Mouse (Mus musculus) MEL (cell line): ENCODE data around the gene Svs1. TPM values are rescaled to one million over a fixed set of nuclear protein-coding genes. Genes with fewer than 3 reads are reported as not detected.

ENCODE experiments used
- DNase-seq: peaks from one replicate; pipeline ENCODE4 v3.0.0; 2011; ENCODE audit warnings: low read depth, low spot score
- H3K27ac ChIP-seq: 2 replicates; pipeline ENCODE4 v1.5.1; 2012; ENCODE audit warnings: low read depth, mild to moderate bottlenecking, control low read depth, low read length, moderate library complexity; ENCODE audit not compliant: control insufficient read depth
- H3K27me3 ChIP-seq, 2 experiments: fragments of 150-350 bp in 1 of 2; sonication (generic) in 1 of 2; 2 replicates each; pipeline ENCODE4 v1.6.1; 2012; ENCODE audit warnings: low read length in 2 of 2, mild to moderate bottlenecking in 2 of 2, improper control_type of control experiment in 1 of 2, moderate library complexity in 1 of 2; ENCODE audit not compliant: insufficient read depth in 2 of 2, control insufficient read depth in 1 of 2
- H3K36me3 ChIP-seq, 2 experiments: 2 replicates each; pipeline ENCODE4 v1.6.1; 2012 to 2014; ENCODE audit warnings: low read length in 2 of 2, improper control_type of control experiment in 1 of 2, inconsistent platforms in 1 of 2, mild to moderate bottlenecking in 1 of 2; ENCODE audit not compliant: insufficient read depth in 2 of 2, control insufficient read depth in 1 of 2
- H3K4me1 ChIP-seq, 2 experiments: fragments of 150-350 bp in 1 of 2; sonication (generic) in 1 of 2; 2 replicates each; pipeline ENCODE4 v1.6.1; 2012; ENCODE audit warnings: low read length in 2 of 2, improper control_type of control experiment in 1 of 2, mild to moderate bottlenecking in 1 of 2; ENCODE audit not compliant: insufficient read depth in 2 of 2, control insufficient read depth in 1 of 2
- H3K4me3 ChIP-seq, 2 experiments: fragments of 150-350 bp in 1 of 2; sonication (generic) in 1 of 2; 2 replicates each; pipeline ENCODE4 v1.5.1; 2012; ENCODE audit warnings: low read depth in 2 of 2, low read length in 2 of 2, mild to moderate bottlenecking in 2 of 2, moderate library complexity in 2 of 2, control low read depth in 1 of 2, improper control_type of control experiment in 1 of 2; ENCODE audit not compliant: control insufficient read depth in 1 of 2, insufficient read depth in 1 of 2
- H3K79me2 ChIP-seq: 2 replicates; pipeline ENCODE4 v1.6.1; 2012; ENCODE audit warnings: mild to moderate bottlenecking, low read length, moderate library complexity; ENCODE audit not compliant: control insufficient read depth, poor library complexity, insufficient read depth
- H3K9ac ChIP-seq: 2 replicates; pipeline ENCODE4 v1.6.1; 2012; ENCODE audit warnings: low read depth, mild to moderate bottlenecking, control low read depth, low read length, moderate library complexity; ENCODE audit not compliant: control insufficient read depth, poor library complexity, severe bottlenecking
- H3K9me3 ChIP-seq: fragments of 150-350 bp; sonication (generic); replicated peaks from 2 replicates; pipeline ENCODE4 v1.6.1; 2012; ENCODE audit warnings: mild to moderate bottlenecking, low read length, improper control_type of control experiment, moderate library complexity; ENCODE audit not compliant: insufficient read depth
- BHLHE40 ChIP-seq: IDR thresholded peaks from 2 replicates; pipeline ENCODE4 v1.6.1; 2012; ENCODE audit warnings: low read depth, mild to moderate bottlenecking, inconsistent platforms, low read length, improper control_type of control experiment, borderline replicate concordance
- CHD1 ChIP-seq: IDR thresholded peaks from 2 replicates; pipeline ENCODE4 v1.6.1; 2012; ENCODE audit warnings: low read depth, mild to moderate bottlenecking, inconsistent platforms, low read length, improper control_type of control experiment
- CTCF ChIP-seq, 3 experiments: IDR thresholded peaks in 2 of 3; conservative IDR thresholded peaks in 1 of 3; 2 replicates each; pipeline ENCODE4 v1.5.1; 2011 to 2012; ENCODE audit warnings: low read length in 3 of 3, low read depth in 2 of 3, mild to moderate bottlenecking in 2 of 3, improper control_type of control experiment in 1 of 3, inconsistent platforms in 1 of 3, mixed read lengths in 1 of 3, moderate library complexity in 1 of 3; ENCODE audit not compliant: control insufficient read depth in 1 of 3, insufficient read depth in 1 of 3, poor library complexity in 1 of 3, severe bottlenecking in 1 of 3
- E2F4 ChIP-seq: IDR thresholded peaks from 2 replicates; pipeline ENCODE4 v1.6.1; 2011; ENCODE audit warnings: low read depth, low read length, improper control_type of control experiment, borderline replicate concordance
- ELF1 ChIP-seq: IDR thresholded peaks from 2 replicates; pipeline ENCODE4 v1.6.1; 2014; ENCODE audit warnings: low read depth, mild to moderate bottlenecking, inconsistent platforms, low read length, improper control_type of control experiment, moderate library complexity
- HCFC1 ChIP-seq: IDR thresholded peaks from 2 replicates; pipeline ENCODE4 v1.6.1; 2012; ENCODE audit warnings: low read depth, mild to moderate bottlenecking, inconsistent platforms, low read length, improper control_type of control experiment, moderate library complexity
- JUND ChIP-seq: IDR thresholded peaks from 2 replicates; pipeline ENCODE4 v1.6.1; 2011; ENCODE audit warnings: low read depth, mild to moderate bottlenecking, improper control_type of control experiment, low read length
- KAT2A ChIP-seq: conservative IDR thresholded peaks from 2 replicates; pipeline ENCODE4 v1.6.1; 2012; ENCODE audit warnings: low read depth, low read length, improper control_type of control experiment, inconsistent platforms
- MXI1 ChIP-seq: IDR thresholded peaks from 2 replicates; pipeline ENCODE4 v1.6.1; 2011; ENCODE audit warnings: mild to moderate bottlenecking, low read depth, low read length, improper control_type of control experiment
- MYB ChIP-seq: IDR thresholded peaks from 2 replicates; pipeline ENCODE4 v1.6.1; 2011; ENCODE audit warnings: mild to moderate bottlenecking, low read depth, low read length, improper control_type of control experiment
- MYC ChIP-seq: IDR thresholded peaks from 2 replicates; pipeline ENCODE4 v1.6.1; 2011; ENCODE audit warnings: low read depth, mild to moderate bottlenecking, low read length, improper control_type of control experiment, moderate library complexity
- POLR2AphosphoS5 ChIP-seq: IDR thresholded peaks from 2 replicates; pipeline ENCODE4 v1.6.1; 2012; ENCODE audit warnings: low read depth, borderline replicate concordance, mild to moderate bottlenecking, inconsistent platforms, low read length, moderate library complexity, mixed read lengths
- SMC3 ChIP-seq: IDR thresholded peaks from 2 replicates; pipeline ENCODE4 v1.6.1; 2011; ENCODE audit warnings: low read depth, low read length, improper control_type of control experiment
- UBTF ChIP-seq: IDR thresholded peaks from 2 replicates; pipeline ENCODE4 v1.6.1; 2012; ENCODE audit warnings: low read depth, mild to moderate bottlenecking, inconsistent platforms, low read length, improper control_type of control experiment, moderate library complexity, borderline replicate concordance; ENCODE audit not compliant: insufficient read depth
- ZC3H11A ChIP-seq: IDR thresholded peaks from 2 replicates; pipeline ENCODE4 v1.6.1; 2012; ENCODE audit warnings: low read depth, mild to moderate bottlenecking, inconsistent platforms, low read length, improper control_type of control experiment
- ZKSCAN1 ChIP-seq: IDR thresholded peaks from 2 replicates; pipeline ENCODE4 v1.6.1; 2012; ENCODE audit warnings: low read depth, mild to moderate bottlenecking, inconsistent platforms, low read length, improper control_type of control experiment, moderate library complexity
- ZMIZ1 ChIP-seq: IDR thresholded peaks from 2 replicates; pipeline ENCODE4 v1.6.1; 2012; ENCODE audit warnings: low read depth, mild to moderate bottlenecking, inconsistent platforms, low read length, improper control_type of control experiment, moderate library complexity
- polyA plus RNA-seq, 2 experiments: library from polyadenylated mRNA; stranded (reverse) in 1 of 2; unstranded in 1 of 2; fragments of >175 nt in 1 of 2; fragments of >200 nt in 1 of 2; gene quantifications; 2 replicates each; pipeline versions ENCODE4 v1.2.1 to v1.2.4; 2012; ENCODE audit warnings: low replicate concordance in 2 of 2, low read depth in 1 of 2; ENCODE audit not compliant: insufficient read length in 2 of 2, insufficient read depth in 1 of 2, missing spikeins in 1 of 2
- total RNA-seq: library from RNA; depleted of rRNA; stranded (reverse); fragments of 300-350 nt; gene quantifications from 2 replicates; pipeline ENCODE4 v1.2.3, GENCODE M21; 2012

The Svs1 gene
- total and polyA plus RNA-seq, 3 experiments, result not detected

DNA sequence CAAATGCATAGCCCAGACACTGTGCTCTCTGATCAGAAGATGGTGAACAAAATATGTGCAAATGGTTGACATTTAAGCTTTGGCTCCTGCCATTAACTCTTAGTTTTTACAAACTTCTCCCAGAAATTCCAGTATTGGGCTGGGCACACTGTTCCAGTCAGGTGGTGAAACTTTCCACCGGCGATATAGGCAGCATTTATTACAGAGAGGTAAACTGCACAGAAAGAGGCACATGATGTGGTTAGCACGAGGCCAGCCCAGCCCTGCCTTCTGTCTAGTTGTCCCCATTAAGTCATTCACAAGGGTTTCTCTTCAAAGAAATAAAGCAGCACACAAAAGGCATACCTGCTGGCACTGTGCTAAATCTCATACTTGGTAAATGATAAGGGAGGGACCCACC is 42.0 kb downstream of the Svs1 start:
- Histone ChIP-seq H3K36me3 (no peaks in the 10 kb centered on the region), H3K4me1 (no peaks in the 10 kb centered on the region), H3K9me3 (no peaks in the 10 kb centered on the region), H3K4me3 (no peak overlapping the region), H3K27me3 (no peaks in the 10 kb centered on the region)
- DNase-seq, result no peak
- TF ChIP-seq ZKSCAN1 (no peak), UBTF (no peak), ZC3H11A (no peak)
- TF ChIP-seq, all 39 proteins: peak for 0
- Histone ChIP-seq H3K9ac (no peak overlapping the region), H3K79me2 (no peaks in the 10 kb centered on the region), H3K27ac (no peak overlapping the region)

GRCm38 (mm10) chr6:49031230-49031629 is 44.6 kb downstream of the Svs1 start:
- DNase-seq, result no peak
- Histone ChIP-seq H3K9me3 (no peaks in the 10 kb centered on the region), H3K79me2 (no peaks in the 10 kb centered on the region), H3K36me3 (no peaks in the 10 kb centered on the region), H3K4me1 (no peaks in the 10 kb centered on the region), H3K27ac (no peak overlapping the region), H3K9ac (no peak overlapping the region), H3K4me3 (no peak overlapping the region), H3K27me3 (no peaks in the 10 kb centered on the region; a peak in 1 of 4 replicates)
- TF ChIP-seq MYC, result no peak

GRCm38 (mm10) chr6:49032783-49033182 is 46.1 kb downstream of the Svs1 start:
- no peaks in the 10 kb centered on the region for H3K9me3 ChIP-seq
- TF ChIP-seq CHD1, result no peak
- no peak for TF ChIP-seq ZMIZ1
- no peak for TF ChIP-seq KAT2A
- no peak for TF ChIP-seq JUND
- TF ChIP-seq CTCF (IDR thresholded peaks at IDR 0.05 in 2 of 3, conservative IDR thresholded peaks at IDR 0.05 in 1 of 3; ENCODE audit: control insufficient read depth in 1 of 3, insufficient read depth in 1 of 3, low read depth in 2 of 3, low read length in 3 of 3, poor library complexity in 1 of 3, severe bottlenecking in 1 of 3), result no peak
- TF ChIP-seq MYB, result no peak
- TF ChIP-seq HCFC1, result no peak
- TF ChIP-seq POLR2AphosphoS5, result no peak
- TF ChIP-seq ZC3H11A, result no peak
- TF ChIP-seq E2F4, result no peak
- TF ChIP-seq MYC, result no peak
- TF ChIP-seq BHLHE40, result no peak
- TF ChIP-seq ELF1, result no peak
- no peak for TF ChIP-seq MXI1
- TF ChIP-seq SMC3, result no peak
- TF ChIP-seq ZKSCAN1, result no peak
- TF ChIP-seq, all 39 proteins: peak for 0
- no peaks in the 10 kb centered on the region for H3K36me3 ChIP-seq
- H3K4me3 ChIP-seq, result no peak overlapping the region
- no peaks in the 10 kb centered on the region for H3K79me2 ChIP-seq
- no peaks in the 10 kb centered on the region; a peak in 1 of 4 replicates for H3K27me3 ChIP-seq
- no peak overlapping the region for H3K27ac ChIP-seq
- no peak for DNase-seq
- no peaks in the 10 kb centered on the region for H3K4me1 ChIP-seq
- no peak overlapping the region for H3K9ac ChIP-seq
